Comparison of ENCODE assay signal across 10 mouse cellular contexts in genomic region chr10:118011687-118012567, GRCm38 (mm10).
A peak's percentile ranks its signal among the peaks of the same experiment; 100 is the strongest.
DNase-seq lines count a peak whose midpoint lies in the region; ATAC-seq and TF ChIP-seq lines count a peak whose summit lies in the region.
"Had no signal": no experiment of that assay in that cellular context is flagged by ENCODE, and none has a peak within 500 bp of the region (broad histone marks: within the 10 kb centered on the region; RNA-seq: fewer than 3 reads in every experiment).

No protein-coding gene starts in this region.

- no peak overlapping the region for H3K27ac ChIP-seq in forebrain, postnatal 0 days (ENCODE audit: low read depth, low read length)
- no peak overlapping the region for H3K27ac ChIP-seq in forebrain, embryonic 15.5 days (replicated peaks)
- 0 out of 2 replicates have a peak overlapping the region, but pooled peaks have one; percentile 39 for H3K27ac ChIP-seq in heart, embryonic 13.5 days (replicated peaks)
- H3K27ac ChIP-seq in lung, embryonic 16.5 days (ENCODE audit: low read length), result 0 out of 2 replicates have a peak overlapping the region, but pooled peaks have one; percentile 7
- H3K27ac ChIP-seq in hindbrain, embryonic 14.5 days, result no peak overlapping the region
- no peak overlapping the region for H3K27ac ChIP-seq in hindbrain, embryonic 13.5 days

- H3K9me3 ChIP-seq in forebrain, postnatal 0 days (ENCODE audit: low read length), result 0 out of 2 replicates have a peak, but pooled peaks cover 3% of the 10 kb centered on the region
- 0 out of 2 replicates have a peak, but pooled peaks cover 5% of the 10 kb centered on the region for H3K9me3 ChIP-seq in forebrain, embryonic 15.5 days
- H3K9me3 ChIP-seq in heart, embryonic 13.5 days, result peaks cover 22% of the 10 kb centered on the region
- H3K9me3 ChIP-seq in lung, embryonic 16.5 days (ENCODE audit: control insufficient read depth, low read length), result peaks cover 9% of the 10 kb centered on the region; the same call in 1 of the 2 replicates
- H3K9me3 ChIP-seq in hindbrain, embryonic 14.5 days (ENCODE audit: control insufficient read depth, low read length), result peaks cover 11% of the 10 kb centered on the region; the same call in 1 of the 2 replicates
- peaks cover 16% of the 10 kb centered on the region for H3K9me3 ChIP-seq in hindbrain, embryonic 13.5 days

- WGBS in forebrain, postnatal 0 days, result 76% methylated on average over 10 of the region's 10 CpGs
- 90% methylated on average over 10 of the region's 10 CpGs for WGBS in forebrain, embryonic 15.5 days
- WGBS in heart, embryonic 13.5 days, result 67% methylated on average over 10 of the region's 10 CpGs
- WGBS in lung, embryonic 16.5 days, result 58% methylated on average over 10 of the region's 10 CpGs
- 85% methylated on average over 10 of the region's 10 CpGs for WGBS in hindbrain, embryonic 14.5 days
- 85% methylated on average over 10 of the region's 10 CpGs for WGBS in hindbrain, embryonic 13.5 days

- no peak for TF ChIP-seq CTCF in forebrain, postnatal 0 days (IDR thresholded peaks at IDR 0.05; ENCODE audit: low read depth)

- H3K27me3 ChIP-seq in forebrain, postnatal 0 days (ENCODE audit: insufficient read depth, low read length), result no peaks in the 10 kb centered on the region
- H3K27me3 ChIP-seq in forebrain, embryonic 15.5 days, result no peaks in the 10 kb centered on the region
- no peaks in the 10 kb centered on the region for H3K27me3 ChIP-seq in heart, embryonic 13.5 days (replicated peaks)
- no peaks in the 10 kb centered on the region for H3K27me3 ChIP-seq in lung, embryonic 16.5 days (ENCODE audit: control insufficient read depth, insufficient read depth, low read depth, low read length)
- H3K27me3 ChIP-seq in hindbrain, embryonic 14.5 days (ENCODE audit: control insufficient read depth, insufficient read depth, low read length), result no peaks in the 10 kb centered on the region
- no peaks in the 10 kb centered on the region for H3K27me3 ChIP-seq in hindbrain, embryonic 13.5 days

- peak; percentile 77 for ATAC-seq in forebrain, postnatal 0 days
- no peak for ATAC-seq in forebrain, embryonic 15.5 days (replicated peaks)
- no peak for ATAC-seq in heart, embryonic 13.5 days (ENCODE audit: extremely low read depth, insufficient number of reproducible peaks, low FRiP score, low TSS enrichment)
- ATAC-seq in lung, embryonic 16.5 days (ENCODE audit: low read depth), result peak; percentile 28; the same call in 1 of the 2 replicates
- no peak for ATAC-seq in hindbrain, embryonic 14.5 days (ENCODE audit: low FRiP score)
- no peak for ATAC-seq in hindbrain, embryonic 13.5 days (ENCODE audit: low FRiP score)

- H3K9ac ChIP-seq in forebrain, postnatal 0 days, result no peak overlapping the region
- no peak overlapping the region for H3K9ac ChIP-seq in forebrain, embryonic 15.5 days (replicated peaks)
- H3K9ac ChIP-seq in heart, embryonic 13.5 days, result no peak overlapping the region
- H3K9ac ChIP-seq in lung, embryonic 16.5 days (ENCODE audit: low read length), result no peak overlapping the region
- H3K9ac ChIP-seq in hindbrain, embryonic 14.5 days, result no peak overlapping the region
- H3K9ac ChIP-seq in hindbrain, embryonic 13.5 days, result no peak overlapping the region

- H3K4me2 ChIP-seq in forebrain, postnatal 0 days (ENCODE audit: low read depth), result no peak overlapping the region
- no peak overlapping the region for H3K4me2 ChIP-seq in forebrain, embryonic 15.5 days (replicated peaks)
- H3K4me2 ChIP-seq in heart, embryonic 13.5 days, result no peak overlapping the region
- no peak overlapping the region for H3K4me2 ChIP-seq in lung, embryonic 16.5 days (ENCODE audit: low read depth, low read length)
- H3K4me2 ChIP-seq in hindbrain, embryonic 14.5 days (replicated peaks), result no peak overlapping the region
- H3K4me2 ChIP-seq in hindbrain, embryonic 13.5 days, result no peak overlapping the region

- H3K4me3 ChIP-seq in forebrain, postnatal 0 days (ENCODE audit: low read depth, low read length), result no peak overlapping the region
- H3K4me3 ChIP-seq in forebrain, embryonic 15.5 days, result no peak overlapping the region
- no peak overlapping the region for H3K4me3 ChIP-seq in heart, embryonic 13.5 days
- H3K4me3 ChIP-seq in lung, embryonic 16.5 days (ENCODE audit: low read length), result no peak overlapping the region
- no peak overlapping the region for H3K4me3 ChIP-seq in hindbrain, embryonic 14.5 days (replicated peaks; ENCODE audit: low read length)
- no peak overlapping the region for H3K4me3 ChIP-seq in hindbrain, embryonic 13.5 days

- H3K36me3 ChIP-seq in forebrain, postnatal 0 days (ENCODE audit: insufficient read depth), result no peaks in the 10 kb centered on the region
- no peaks in the 10 kb centered on the region for H3K36me3 ChIP-seq in forebrain, embryonic 15.5 days
- H3K36me3 ChIP-seq in heart, embryonic 13.5 days, result no peaks in the 10 kb centered on the region
- no peaks in the 10 kb centered on the region for H3K36me3 ChIP-seq in lung, embryonic 16.5 days (ENCODE audit: control insufficient read depth, insufficient read depth, low read length)
- no peaks in the 10 kb centered on the region for H3K36me3 ChIP-seq in hindbrain, embryonic 14.5 days (replicated peaks; ENCODE audit: control insufficient read depth, insufficient read depth)
- no peaks in the 10 kb centered on the region for H3K36me3 ChIP-seq in hindbrain, embryonic 13.5 days

- no peaks in the 10 kb centered on the region; the same call in 1 of the 2 replicates for H3K4me1 ChIP-seq in forebrain, postnatal 0 days (ENCODE audit: insufficient read depth)
- peaks cover 4% of the 10 kb centered on the region for H3K4me1 ChIP-seq in forebrain, embryonic 15.5 days
- peaks cover 3% of the 10 kb centered on the region for H3K4me1 ChIP-seq in heart, embryonic 13.5 days
- H3K4me1 ChIP-seq in lung, embryonic 16.5 days (replicated peaks; ENCODE audit: control insufficient read depth, insufficient read depth, low read length), result no peaks in the 10 kb centered on the region
- no peaks in the 10 kb centered on the region for H3K4me1 ChIP-seq in hindbrain, embryonic 14.5 days (replicated peaks; ENCODE audit: control insufficient read depth, insufficient read depth, low read length)
- 0 out of 2 replicates have a peak, but pooled peaks cover 3% of the 10 kb centered on the region for H3K4me1 ChIP-seq in hindbrain, embryonic 13.5 days (replicated peaks)

- peak; percentile 61 for DNase-seq in forebrain, postnatal 0 days
- peak; percentile 36 to 44 for DNase-seq in B cell, adult 2 months
- no peak for DNase-seq in hindbrain, embryonic 14.5 days (ENCODE audit: low spot score)
- no peak for DNase-seq in cerebellum, postnatal 4 days (ENCODE audit: low spot score in 2 of 2)
- DNase-seq: midbrain, embryonic 14.5 days; right cerebral cortex, postnatal 4 days had no signal

Comparison
In these comparisons a context has a peak if more than half of its experiments do, and no peak if none do; other contexts are left out.
1. ATAC-seq: peak in forebrain, postnatal 0 days (single experiment) and lung, embryonic 16.5 days (single experiment); none in forebrain, embryonic 15.5 days (single experiment), heart, embryonic 13.5 days (single experiment), hindbrain, embryonic 14.5 days (single experiment) and hindbrain, embryonic 13.5 days (single experiment).
2. DNase-seq: peak in forebrain, postnatal 0 days (single experiment) and B cell, adult 2 months (2 of 2); none in hindbrain, embryonic 14.5 days (single experiment) and cerebellum, postnatal 4 days (0 of 2).
3. H3K27ac ChIP-seq: peak in heart, embryonic 13.5 days (single experiment) and lung, embryonic 16.5 days (single experiment); none in forebrain, postnatal 0 days (single experiment), forebrain, embryonic 15.5 days (single experiment), hindbrain, embryonic 14.5 days (single experiment) and hindbrain, embryonic 13.5 days (single experiment).